Mouse (Mus musculus): Measurements from ENCODE around the gene Unc5a.

- no peak for TF ChIP-seq ZMIZ1 (IDR thresholded peaks at IDR 0.05; ENCODE audit: low read depth, low read length)
- no peak for TF ChIP-seq USF1 (IDR thresholded peaks at IDR 0.05; ENCODE audit: low read depth, low read length)
- no peak for TF ChIP-seq POLR2A (IDR thresholded peaks at IDR 0.05; ENCODE audit: control insufficient read depth in 1 of 2, insufficient read depth in 1 of 2, low read depth in 1 of 2, low read length in 2 of 2, poor library complexity in 1 of 2)
- no peak for TF ChIP-seq SMC3 (IDR thresholded peaks at IDR 0.05; ENCODE audit: low read depth, low read length)
- TF ChIP-seq EP300 (IDR thresholded peaks at IDR 0.05; ENCODE audit: low read depth in 1 of 2, low read length in 2 of 2): no peak
- TF ChIP-seq CHD1 (IDR thresholded peaks at IDR 0.05; ENCODE audit: low read depth, low read length): no peak
- no peak for TF ChIP-seq HCFC1 (IDR thresholded peaks at IDR 0.05; ENCODE audit: low read depth, low read length)
- no peak for TF ChIP-seq MAZ (IDR thresholded peaks at IDR 0.05; ENCODE audit: low read depth, low read length)
- TF ChIP-seq TCF12 (IDR thresholded peaks at IDR 0.05; ENCODE audit: low read depth, low read length): no peak
- TF ChIP-seq MYC (IDR thresholded peaks at IDR 0.05; ENCODE audit: low read depth, low read length): no peak
- TF ChIP-seq SIN3A (IDR thresholded peaks at IDR 0.05; ENCODE audit: low read length): no peak
Measured at GRCm38 (mm10) chr13:54918910-54919309, 30.3 kb upstream of the Unc5a start.
